Mouse (Mus musculus) thymus, adult 2 months (tissue): ENCODE data around the gene 2810004N23Rik.

Experiments used
- CTCF ChIP-seq: fragments of 200-500 bp; IDR thresholded peaks from 2 replicates; pipeline ENCODE4 v1.5.1; 2012; ENCODE audit warnings: mild to moderate bottlenecking, control low read depth, low read length, moderate library complexity, borderline replicate concordance; ENCODE audit not compliant: control insufficient read depth, poor library complexity, insufficient read depth; ENCODE audit errors: extremely low read depth
- POLR2A ChIP-seq: fragments of 200-500 bp; IDR thresholded peaks from 2 replicates; pipeline ENCODE4 v1.6.1; 2012; ENCODE audit warnings: mild to moderate bottlenecking, low read length, control low read depth, moderate library complexity; ENCODE audit not compliant: control insufficient read depth, poor library complexity, insufficient read depth; ENCODE audit errors: extremely low read depth

- TF ChIP-seq CTCF: no peak
- no peak for TF ChIP-seq POLR2A
Measured at GRCm38 (mm10) chr8:124833430-124834205, 29.3 kb downstream of the 2810004N23Rik start.
